Mouse (Mus musculus) megakaryocyte, embryonic 14.5 days (primary cell): ENCODE measurements around the gene Sult2b1.

Experiments used
- FLI1 ChIP-seq: IDR thresholded peaks from 2 replicates; pipeline ENCODE4 v1.6.1; 2012; ENCODE audit warnings: low read length, inconsistent platforms, mixed read lengths
- GATA1 ChIP-seq: IDR thresholded peaks from 3 replicates; pipeline ENCODE4 v1.6.1; 2012; ENCODE audit warnings: mixed read lengths, low read length, inconsistent platforms, borderline replicate concordance

DNA sequence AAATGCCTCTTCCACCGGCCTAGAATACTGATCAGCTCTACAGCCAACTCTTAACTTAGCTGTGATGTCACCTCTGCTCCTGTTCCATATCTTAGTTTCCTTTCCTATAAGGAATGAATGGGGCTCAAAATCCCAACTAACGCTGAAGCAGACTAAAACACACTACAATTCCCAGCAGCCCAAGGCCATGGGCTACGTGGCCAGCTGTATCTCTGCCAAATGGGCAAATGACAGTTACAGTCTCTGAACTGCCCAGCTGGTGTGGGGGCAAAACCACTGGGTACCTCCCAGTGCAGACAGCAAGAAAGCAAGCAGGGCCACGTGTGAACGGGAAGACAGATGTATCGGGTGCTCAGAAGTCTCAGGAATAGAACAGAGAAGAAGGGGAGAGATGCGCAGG, 42.2 kb upstream of the Sult2b1 start:
- TF ChIP-seq GATA1 = no peak
- no peak for TF ChIP-seq FLI1
